Mouse (Mus musculus): ENCODE data around the gene Wnt5b. TPM values are rescaled to one million over a fixed set of nuclear protein-coding genes. Genes with fewer than 3 reads are reported as not detected.

Gene Wnt5b
- polyA plus RNA-seq, 1 experiment, result 0.04 TPM

DNA sequence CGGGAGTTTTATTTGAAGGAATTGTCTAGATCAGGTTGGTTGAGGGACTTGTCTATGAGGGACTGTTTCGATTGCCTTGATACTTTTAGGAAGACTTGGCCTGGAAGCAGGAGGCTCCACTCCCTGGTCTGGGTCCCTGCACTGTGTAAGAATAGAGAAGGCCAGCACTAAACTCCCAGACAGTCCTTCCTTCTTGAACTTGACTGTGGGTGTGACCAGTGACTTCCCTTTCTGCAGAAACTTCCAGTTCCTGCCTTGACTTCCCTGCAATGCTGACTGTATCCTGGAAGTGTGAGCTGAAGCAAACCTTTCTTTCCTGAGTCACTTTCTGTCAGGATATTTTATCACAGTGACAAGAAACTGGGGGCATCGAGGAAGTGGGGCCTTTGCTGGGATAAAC, 73.4 kb downstream of the Wnt5b start:
- Histone ChIP-seq H3ac (ENCODE audit: control insufficient read depth, insufficient read length) (no peak overlapping the region), H3K36me3 (ENCODE audit: control insufficient read depth, insufficient read depth) (no peaks in the 10 kb centered on the region), H3K4me2 (ENCODE audit: low read depth) (no peak overlapping the region), H3K4me3 (no peak overlapping the region), H3K79me2 (ENCODE audit: control insufficient read depth, insufficient read depth) (no peaks in the 10 kb centered on the region), H3K27me3 (ENCODE audit: control insufficient read depth, insufficient read depth, insufficient read length) (peaks cover 4% of the 10 kb centered on the region)
- TF ChIP-seq USF1 (IDR thresholded peaks at IDR 0.05; ENCODE audit: low read depth) (no peak), POLR2A (IDR thresholded peaks at IDR 0.05; ENCODE audit: insufficient read length, low read depth) (no peak), REST (IDR thresholded peaks at IDR 0.05; ENCODE audit: insufficient read depth, insufficient read length) (no peak), MYOD1 (IDR thresholded peaks at IDR 0.05; ENCODE audit: control insufficient read depth in 1 of 3, insufficient read length in 2 of 3, low read depth in 2 of 3) (no peak), E2F4 (IDR thresholded peaks at IDR 0.05; ENCODE audit: insufficient read depth) (no peak)

DNA sequence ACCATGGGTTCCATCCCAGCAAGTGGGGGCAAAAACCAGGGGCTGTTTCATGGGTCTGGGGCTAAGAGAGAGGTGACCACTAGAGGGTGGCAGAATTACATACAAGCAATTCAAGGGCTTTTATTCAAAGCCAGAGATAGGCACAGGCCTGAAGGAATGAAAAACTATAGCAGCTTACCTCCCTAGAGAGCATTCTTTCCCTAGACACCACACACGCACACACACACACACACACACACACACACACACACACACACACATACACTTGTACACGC, 76.4 kb downstream of the Wnt5b start:
- Histone ChIP-seq H3ac (ENCODE audit: control insufficient read depth, insufficient read length) (no peak overlapping the region), H3K79me2 (ENCODE audit: control insufficient read depth, insufficient read depth) (no peaks in the 10 kb centered on the region), H3K4me3 (no peak overlapping the region), H3K36me3 (ENCODE audit: control insufficient read depth, insufficient read depth) (no peaks in the 10 kb centered on the region), H3K4me2 (ENCODE audit: low read depth) (no peak overlapping the region), H3K27me3 (ENCODE audit: control insufficient read depth, insufficient read depth, insufficient read length) (peaks cover 12% of the 10 kb centered on the region)
- TF ChIP-seq POLR2AphosphoS2 (IDR thresholded peaks at IDR 0.05; ENCODE audit: insufficient read length, low read depth), result no peak
- TF ChIP-seq USF1 (IDR thresholded peaks at IDR 0.05; ENCODE audit: low read depth), result no peak
- no peak for TF ChIP-seq MYOD1 (IDR thresholded peaks at IDR 0.05; ENCODE audit: control insufficient read depth in 1 of 3, insufficient read length in 2 of 3, low read depth in 2 of 3)
- TF ChIP-seq CEBPB (IDR thresholded peaks at IDR 0.05; ENCODE audit: insufficient read depth, poor library complexity, severe bottlenecking), result no peak
- TF ChIP-seq TCF12 (IDR thresholded peaks at IDR 0.05; ENCODE audit: insufficient read depth, poor library complexity, severe bottlenecking), result no peak
- no peak for TF ChIP-seq POLR2A (IDR thresholded peaks at IDR 0.05; ENCODE audit: insufficient read length, low read depth)
- TF ChIP-seq E2F4 (IDR thresholded peaks at IDR 0.05; ENCODE audit: insufficient read depth), result no peak
- TF ChIP-seq REST (IDR thresholded peaks at IDR 0.05; ENCODE audit: insufficient read depth, insufficient read length), result no peak
- TF ChIP-seq MAX (IDR thresholded peaks at IDR 0.05; ENCODE audit: low read depth), result no peak
- TF ChIP-seq MYOG (IDR thresholded peaks at IDR 0.05; ENCODE audit: control insufficient read depth in 1 of 3, insufficient read depth in 1 of 3, insufficient read length in 2 of 3, low read depth in 2 of 3), result no peak
- no peak for TF ChIP-seq TCF3 (IDR thresholded peaks at IDR 0.05; ENCODE audit: insufficient read length, low read depth)
- TF ChIP-seq SRF (IDR thresholded peaks at IDR 0.05; ENCODE audit: control insufficient read depth, insufficient read length, low read depth), result no peak

DNA sequence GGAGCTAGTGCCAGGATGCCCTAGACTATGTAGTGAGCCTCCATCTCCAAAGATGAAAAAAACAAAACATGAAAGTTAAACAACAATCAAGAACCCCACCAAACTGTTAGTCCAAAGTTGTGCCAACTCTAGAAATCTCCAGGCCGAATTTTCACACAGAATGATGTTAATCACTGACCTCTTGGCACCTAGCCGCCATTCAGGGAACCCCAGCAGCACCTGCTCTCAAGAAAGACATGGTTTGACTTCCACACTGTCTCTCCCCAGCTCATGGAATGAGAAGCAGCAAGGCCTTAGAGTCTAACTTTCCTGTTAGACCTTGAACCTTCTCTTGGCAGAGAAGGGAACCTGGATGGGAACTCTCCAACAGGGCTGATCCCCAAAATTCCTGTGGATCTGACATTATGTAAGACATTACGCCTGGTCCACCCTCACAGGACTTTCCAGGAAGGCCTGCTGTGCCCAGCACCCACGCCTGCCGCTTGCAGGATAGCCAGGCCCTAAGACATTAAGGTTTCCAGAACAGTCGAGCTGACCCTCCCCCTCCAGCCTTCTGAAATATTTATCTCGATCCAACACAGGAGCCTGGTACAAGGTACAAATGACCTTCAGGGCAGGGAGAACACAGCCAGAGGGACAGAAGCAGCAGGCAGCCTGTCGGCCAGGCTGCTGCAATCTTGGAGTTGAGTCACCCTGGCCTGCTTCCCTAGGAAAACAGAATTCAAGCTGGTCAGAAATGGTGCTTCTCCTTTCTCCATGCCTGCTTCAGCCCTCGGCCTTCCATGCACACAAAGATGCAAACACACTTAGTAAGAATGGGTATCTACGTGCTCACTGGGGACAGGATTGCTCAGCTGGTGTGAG, 77.0 kb downstream of the Wnt5b start:
- Histone ChIP-seq H3K27me3 (ENCODE audit: control insufficient read depth, insufficient read depth, insufficient read length) (peaks cover 15% of the 10 kb centered on the region), H3K36me3 (ENCODE audit: control insufficient read depth, insufficient read depth) (no peaks in the 10 kb centered on the region), H3K79me2 (ENCODE audit: control insufficient read depth, insufficient read depth) (no peaks in the 10 kb centered on the region), H3ac (ENCODE audit: control insufficient read depth, insufficient read length) (no peak overlapping the region), H3K4me3 (no peak overlapping the region), H3K4me2 (ENCODE audit: low read depth) (no peak overlapping the region)
- TF ChIP-seq POLR2AphosphoS2 (IDR thresholded peaks at IDR 0.05; ENCODE audit: insufficient read length, low read depth), result no peak

DNA sequence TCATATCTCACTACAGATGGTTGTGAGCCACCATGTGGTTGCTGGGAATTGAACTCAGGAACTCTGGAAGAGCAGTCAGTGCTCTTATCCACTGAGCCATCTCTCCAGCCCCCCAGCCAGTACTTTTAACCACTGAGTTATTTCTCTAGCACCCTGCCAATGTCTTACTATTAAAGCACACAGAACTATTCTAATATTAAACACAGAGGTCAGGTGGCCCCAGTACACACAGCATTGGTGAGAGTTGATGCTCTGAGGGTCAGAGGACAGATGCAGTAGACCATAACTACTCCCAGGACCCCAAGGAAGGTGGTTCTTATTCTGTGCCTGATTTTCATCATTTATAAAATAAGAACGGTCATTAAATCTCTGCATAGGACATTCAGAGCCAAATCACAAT, 78.0 kb downstream of the Wnt5b start:
- no peak overlapping the region for H3K4me2 ChIP-seq (ENCODE audit: low read depth)
- no peaks in the 10 kb centered on the region for H3K79me2 ChIP-seq (ENCODE audit: control insufficient read depth, insufficient read depth)
- H3K36me3 ChIP-seq (ENCODE audit: control insufficient read depth, insufficient read depth), result no peaks in the 10 kb centered on the region
- H3K27me3 ChIP-seq (ENCODE audit: control insufficient read depth, insufficient read depth, insufficient read length), result peaks cover 15% of the 10 kb centered on the region
- H3ac ChIP-seq (ENCODE audit: control insufficient read depth, insufficient read length), result no peak overlapping the region
- TF ChIP-seq POLR2AphosphoS2 (IDR thresholded peaks at IDR 0.05; ENCODE audit: insufficient read length, low read depth), result no peak
- H3K4me3 ChIP-seq, result no peak overlapping the region

DNA sequence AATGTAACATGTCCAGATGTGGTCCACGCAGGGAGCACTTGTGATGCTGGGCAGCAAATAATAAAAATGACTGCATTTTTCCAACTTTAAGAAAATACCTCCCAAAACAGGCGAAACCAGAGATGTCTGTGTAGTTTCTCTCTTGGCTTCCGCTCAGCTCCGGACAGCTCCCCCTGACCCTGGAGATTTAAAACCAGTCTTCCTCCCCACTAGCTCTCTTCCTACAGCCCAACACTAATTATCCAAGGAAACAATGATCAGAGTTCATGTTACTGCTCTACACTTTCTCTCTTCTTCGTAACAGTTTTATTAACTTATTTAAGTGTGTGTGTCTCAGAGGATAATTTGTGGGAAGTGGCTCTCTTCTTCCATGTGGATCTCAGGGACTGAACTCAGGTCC, 83.8 kb downstream of the Wnt5b start:
- no peak overlapping the region for H3ac ChIP-seq (ENCODE audit: control insufficient read depth, insufficient read length)
- H3K4me3 ChIP-seq, result no peak overlapping the region
- TF ChIP-seq MAX (IDR thresholded peaks at IDR 0.05; ENCODE audit: low read depth), result no peak
- no peak for TF ChIP-seq SRF (IDR thresholded peaks at IDR 0.05; ENCODE audit: control insufficient read depth, insufficient read length, low read depth)
- TF ChIP-seq MYOG (IDR thresholded peaks at IDR 0.05; ENCODE audit: control insufficient read depth in 1 of 3, insufficient read depth in 1 of 3, insufficient read length in 2 of 3, low read depth in 2 of 3), result no peak
- TF ChIP-seq TCF3 (IDR thresholded peaks at IDR 0.05; ENCODE audit: insufficient read length, low read depth), result no peak
- no peak for TF ChIP-seq USF1 (IDR thresholded peaks at IDR 0.05; ENCODE audit: low read depth)
- no peak for TF ChIP-seq REST (IDR thresholded peaks at IDR 0.05; ENCODE audit: insufficient read depth, insufficient read length)
- no peak for TF ChIP-seq E2F4 (IDR thresholded peaks at IDR 0.05; ENCODE audit: insufficient read depth)
- no peak for TF ChIP-seq TCF12 (IDR thresholded peaks at IDR 0.05; ENCODE audit: insufficient read depth, poor library complexity, severe bottlenecking)
- TF ChIP-seq CEBPB (IDR thresholded peaks at IDR 0.05; ENCODE audit: insufficient read depth, poor library complexity, severe bottlenecking), result no peak
- TF ChIP-seq POLR2A (IDR thresholded peaks at IDR 0.05; ENCODE audit: insufficient read length, low read depth), result no peak
- TF ChIP-seq MYOD1 (IDR thresholded peaks at IDR 0.05; ENCODE audit: control insufficient read depth in 1 of 3, insufficient read length in 2 of 3, low read depth in 2 of 3), result no peak
- TF ChIP-seq POLR2AphosphoS2 (IDR thresholded peaks at IDR 0.05; ENCODE audit: insufficient read length, low read depth), result no peak
- no peaks in the 10 kb centered on the region for H3K36me3 ChIP-seq (ENCODE audit: control insufficient read depth, insufficient read depth)
- H3K79me2 ChIP-seq (ENCODE audit: control insufficient read depth, insufficient read depth), result no peaks in the 10 kb centered on the region
- peaks cover 33% of the 10 kb centered on the region for H3K27me3 ChIP-seq (ENCODE audit: control insufficient read depth, insufficient read depth, insufficient read length)
- no peak overlapping the region for H3K4me2 ChIP-seq (ENCODE audit: low read depth)

Data from myocyte (in vitro differentiated cells).